Mouse (Mus musculus): Measurements from ENCODE around the gene Catsperg2. TPM values are rescaled to one million over a fixed set of nuclear protein-coding genes. Genes with fewer than 3 reads are reported as not detected.
A peak's percentile ranks its signal among the peaks of the same experiment; 100 is the strongest.
"Not testable (repeated sequence)": the region's sequence is repeated elsewhere in the genome, so short reads cannot be mapped to it uniquely, and the experiment has no call there.

Gene Catsperg2
- polyA plus RNA-seq (2012; rRNA removed): 0.08 TPM in 2 replicates

- H3K4me3 ChIP-seq (ENCODE audit: insufficient read depth, low read length); H3K27ac ChIP-seq (ENCODE audit: insufficient read depth, low read length); H3K4me1 ChIP-seq (ENCODE audit: control insufficient read depth, insufficient read depth, low read length): not testable (repeated sequence)
Measured at GRCm38 (mm10) chr7:29726860-29727259, at the start of gene Catsperg2. Catsperg2 (minus strand) TSS chr7:29727032.

- H3K27ac ChIP-seq (ENCODE audit: insufficient read depth, low read length): no peak overlapping the region
- no peak for TF ChIP-seq CTCF (IDR thresholded peaks at IDR 0.05; ENCODE audit: extremely low read depth, insufficient read depth, low read length)
- TF ChIP-seq POLR2A (IDR thresholded peaks at IDR 0.05; ENCODE audit: extremely low read depth, insufficient read depth, low read length): no peak
- no peak overlapping the region for H3K4me3 ChIP-seq (ENCODE audit: insufficient read depth, low read length)
- no peaks in the 10 kb centered on the region for H3K4me1 ChIP-seq (ENCODE audit: control insufficient read depth, insufficient read depth, low read length)
Measured at GRCm38 (mm10) chr7:29776568-29776967, 49.7 kb upstream of the Catsperg2 start.

- H3K27ac ChIP-seq (ENCODE audit: insufficient read depth, low read length): no peak overlapping the region
- H3K4me3 ChIP-seq (ENCODE audit: insufficient read depth, low read length): no peak overlapping the region
- H3K4me1 ChIP-seq (ENCODE audit: control insufficient read depth, insufficient read depth, low read length): 0 out of 2 replicates have a peak, but pooled peaks cover under 1% of the 10 kb centered on the region
- TF ChIP-seq POLR2A (IDR thresholded peaks at IDR 0.05; ENCODE audit: extremely low read depth, insufficient read depth, low read length) (no peak), CTCF (IDR thresholded peaks at IDR 0.05; ENCODE audit: extremely low read depth, insufficient read depth, low read length) (no peak)
Measured at GRCm38 (mm10) chr7:29774371-29774770, 47.5 kb upstream of the Catsperg2 start.

DNA sequence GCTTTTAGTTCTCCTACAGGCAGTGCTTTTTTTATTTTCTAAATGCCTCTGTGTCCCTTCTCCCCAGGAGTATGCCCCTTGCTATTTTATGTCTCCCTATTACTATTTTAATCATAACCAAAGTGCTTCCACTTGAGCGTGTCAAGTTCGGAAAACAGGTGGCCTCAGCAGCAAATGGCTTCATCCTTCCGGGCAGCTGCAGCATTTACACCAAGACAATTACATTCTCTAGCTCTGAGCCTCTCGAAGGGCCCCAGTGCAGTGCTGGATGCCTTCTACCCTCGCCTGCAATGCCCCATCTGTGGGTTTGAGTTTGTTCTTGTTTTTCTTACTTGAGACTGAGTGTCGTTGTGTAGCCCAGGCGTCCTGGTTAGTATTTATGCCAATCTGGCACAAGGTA is 46.7 kb upstream of the Catsperg2 start:
- H3K4me1 ChIP-seq (ENCODE audit: control insufficient read depth, insufficient read depth, low read length): 0 out of 2 replicates have a peak, but pooled peaks cover 1% of the 10 kb centered on the region
- H3K27ac ChIP-seq (ENCODE audit: insufficient read depth, low read length): no peak overlapping the region
- TF ChIP-seq CTCF (IDR thresholded peaks at IDR 0.05; ENCODE audit: extremely low read depth, insufficient read depth, low read length) (no peak), POLR2A (IDR thresholded peaks at IDR 0.05; ENCODE audit: extremely low read depth, insufficient read depth, low read length) (no peak)
- no peak overlapping the region for H3K4me3 ChIP-seq (ENCODE audit: insufficient read depth, low read length)

GRCm38 (mm10) chr7:29768980-29769379 is 42.1 kb upstream of the Catsperg2 start:
- TF ChIP-seq CTCF (IDR thresholded peaks at IDR 0.05; ENCODE audit: extremely low read depth, insufficient read depth, low read length) (no peak), POLR2A (IDR thresholded peaks at IDR 0.05; ENCODE audit: extremely low read depth, insufficient read depth, low read length) (no peak)
- H3K27ac ChIP-seq (ENCODE audit: insufficient read depth, low read length): no peak overlapping the region

GRCm38 (mm10) chr7:29768090-29768900 is 41.5 kb upstream of the Catsperg2 start, which contains the start of gene Zfp84:
Zfp84 (plus strand) TSS chr7:29768552.
- Histone ChIP-seq H3K4me1 (ENCODE audit: control insufficient read depth, insufficient read depth, low read length) (0 out of 2 replicates have a peak, but pooled peaks cover 1% of the 10 kb centered on the region), H3K4me3 (ENCODE audit: insufficient read depth, low read length) (peak within 1 kb of the TSS; percentile 50), H3K27ac (ENCODE audit: insufficient read depth, low read length) (peak within 1 kb of the TSS; percentile 93)
- TF ChIP-seq POLR2A (IDR thresholded peaks at IDR 0.05; ENCODE audit: extremely low read depth, insufficient read depth, low read length): peak; percentile 71
- no peak for TF ChIP-seq CTCF (IDR thresholded peaks at IDR 0.05; ENCODE audit: extremely low read depth, insufficient read depth, low read length)

More at GRCm38 (mm10) chr7:29768980-29769379, 42.1 kb upstream of the Catsperg2 start:
- Histone ChIP-seq H3K4me1 (ENCODE audit: control insufficient read depth, insufficient read depth, low read length) (0 out of 2 replicates have a peak, but pooled peaks cover 1% of the 10 kb centered on the region), H3K4me3 (ENCODE audit: insufficient read depth, low read length) (peak overlapping the region; percentile 50)

GRCm38 (mm10) chr7:29767058-29767686 is 40.3 kb upstream of the Catsperg2 start:
- Histone ChIP-seq H3K4me1 (ENCODE audit: control insufficient read depth, insufficient read depth, low read length) (0 out of 2 replicates have a peak, but pooled peaks cover 1% of the 10 kb centered on the region), H3K4me3 (ENCODE audit: insufficient read depth, low read length) (peak overlapping the region; percentile 50), H3K27ac (ENCODE audit: insufficient read depth, low read length) (peak overlapping the region; percentile 76; the same call in 1 of the 2 replicates)
- TF ChIP-seq POLR2A (IDR thresholded peaks at IDR 0.05; ENCODE audit: extremely low read depth, insufficient read depth, low read length) (peak; percentile 55), CTCF (IDR thresholded peaks at IDR 0.05; ENCODE audit: extremely low read depth, insufficient read depth, low read length) (no peak)

GRCm38 (mm10) chr7:29764702-29765101 is 37.9 kb upstream of the Catsperg2 start:
- H3K27ac ChIP-seq (ENCODE audit: insufficient read depth, low read length): no peak overlapping the region
- TF ChIP-seq POLR2A (IDR thresholded peaks at IDR 0.05; ENCODE audit: extremely low read depth, insufficient read depth, low read length): no peak
- H3K4me1 ChIP-seq (ENCODE audit: control insufficient read depth, insufficient read depth, low read length): 0 out of 2 replicates have a peak, but pooled peaks cover 1% of the 10 kb centered on the region
- H3K4me3 ChIP-seq (ENCODE audit: insufficient read depth, low read length): no peak overlapping the region

- H3K27ac ChIP-seq (ENCODE audit: insufficient read depth, low read length): no peak overlapping the region
- TF ChIP-seq POLR2A (IDR thresholded peaks at IDR 0.05; ENCODE audit: extremely low read depth, insufficient read depth, low read length): no peak
- no peak for TF ChIP-seq CTCF (IDR thresholded peaks at IDR 0.05; ENCODE audit: extremely low read depth, insufficient read depth, low read length)
- no peaks in the 10 kb centered on the region for H3K4me1 ChIP-seq (ENCODE audit: control insufficient read depth, insufficient read depth, low read length)
- H3K4me3 ChIP-seq (ENCODE audit: insufficient read depth, low read length): no peak overlapping the region
Measured at GRCm38 (mm10) chr7:29760476-29760875, 33.6 kb upstream of the Catsperg2 start.

DNA sequence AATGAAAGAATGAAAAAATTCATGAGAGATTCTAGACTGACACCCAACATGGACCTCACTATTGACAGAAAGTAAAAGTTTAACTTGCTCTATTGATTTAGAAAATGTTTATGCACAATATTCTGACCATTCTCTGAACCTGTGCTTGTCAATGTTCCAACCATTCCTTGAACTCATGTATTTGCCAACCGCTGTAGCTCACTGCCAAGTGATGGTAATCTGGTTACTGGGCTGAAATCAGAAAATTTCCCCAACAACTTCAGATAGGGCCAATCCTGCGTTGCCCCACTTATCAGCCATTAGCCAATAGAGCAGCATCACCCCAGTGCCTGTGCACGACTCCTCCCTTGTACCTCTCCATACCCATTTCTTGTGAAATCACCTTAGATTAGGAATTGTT is 15.4 kb upstream of the Catsperg2 start:
- H3K4me3 ChIP-seq (ENCODE audit: insufficient read depth, low read length): no peak overlapping the region
- H3K27ac ChIP-seq (ENCODE audit: insufficient read depth, low read length): no peak overlapping the region
- no peaks in the 10 kb centered on the region for H3K4me1 ChIP-seq (ENCODE audit: control insufficient read depth, insufficient read depth, low read length)
- TF ChIP-seq CTCF (IDR thresholded peaks at IDR 0.05; ENCODE audit: extremely low read depth, insufficient read depth, low read length) (no peak), POLR2A (IDR thresholded peaks at IDR 0.05; ENCODE audit: extremely low read depth, insufficient read depth, low read length) (no peak)

Measured in cortical plate, adult 2 months (tissue).